Mouse (Mus musculus) telencephalon, adult 2 months (tissue): ENCODE measurements around the gene Zfp831.

Experiments
- DNase-seq: peaks from one replicate; pipeline ENCODE4 v3.0.0-alpha.2; 2011; ENCODE audit warnings: low read depth, low spot score

Gene Zfp831

DNA sequence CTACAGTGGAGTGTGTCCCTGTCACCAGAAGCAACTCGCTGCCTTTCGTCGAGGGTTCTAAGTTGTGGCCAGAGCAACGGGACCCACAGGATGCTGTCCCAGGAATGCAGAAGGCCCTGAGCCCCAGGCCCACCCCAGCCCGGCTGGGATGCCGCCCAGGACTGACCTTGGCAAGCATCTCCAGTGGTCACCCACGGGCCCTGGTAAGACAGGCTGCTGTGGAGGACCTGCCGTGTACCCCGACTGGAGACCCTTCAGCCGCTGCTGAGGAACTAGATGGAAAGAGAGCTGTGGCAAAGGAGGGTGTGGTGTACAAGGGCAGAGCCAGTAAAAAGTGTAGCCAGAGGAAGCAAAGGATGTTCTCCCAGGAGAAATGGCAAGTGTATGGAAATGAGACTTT, 1.6 kb downstream of the Zfp831 start:
- no peak for DNase-seq

DNA sequence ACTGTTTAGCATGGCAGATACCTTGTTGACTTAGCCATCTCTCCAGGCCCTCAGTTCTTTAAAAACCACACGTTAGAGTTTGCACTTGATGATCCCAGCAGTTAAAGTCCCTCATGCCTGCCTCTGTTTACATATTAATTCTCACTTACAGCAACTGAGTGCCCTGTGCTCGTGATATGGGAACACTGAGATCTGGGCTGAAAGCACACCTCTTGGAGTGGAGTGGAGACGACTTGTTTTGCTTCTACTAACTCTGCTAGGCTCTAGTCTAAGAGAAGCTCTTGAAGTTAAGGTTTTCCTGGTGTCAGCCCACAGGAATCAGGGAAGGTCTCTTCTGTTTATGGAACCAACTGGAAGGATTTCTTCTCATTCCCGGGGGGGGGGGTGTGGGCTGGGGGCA, 9.5 kb downstream of the Zfp831 start:
- no peak for DNase-seq

DNA sequence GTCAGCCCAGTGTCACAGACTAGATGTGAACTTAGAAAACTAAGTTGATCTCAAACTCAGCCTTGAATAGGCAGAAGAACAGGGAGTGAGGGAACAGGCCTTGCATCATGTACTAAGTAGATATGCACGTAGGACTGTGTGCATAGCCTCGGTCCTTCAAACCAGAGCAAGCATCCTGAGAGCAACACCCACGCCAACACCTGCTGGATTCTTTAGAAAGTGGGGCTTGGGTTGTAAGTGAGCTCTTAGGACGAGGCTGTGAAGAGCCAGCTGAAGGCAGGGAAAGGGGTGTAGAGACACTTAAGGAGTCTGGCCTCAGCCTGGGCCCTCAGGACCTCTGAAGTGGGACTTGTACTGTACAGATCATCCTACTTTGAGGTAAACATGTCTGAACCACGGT, 12.0 kb downstream of the Zfp831 start:
- DNase-seq: no peak

DNA sequence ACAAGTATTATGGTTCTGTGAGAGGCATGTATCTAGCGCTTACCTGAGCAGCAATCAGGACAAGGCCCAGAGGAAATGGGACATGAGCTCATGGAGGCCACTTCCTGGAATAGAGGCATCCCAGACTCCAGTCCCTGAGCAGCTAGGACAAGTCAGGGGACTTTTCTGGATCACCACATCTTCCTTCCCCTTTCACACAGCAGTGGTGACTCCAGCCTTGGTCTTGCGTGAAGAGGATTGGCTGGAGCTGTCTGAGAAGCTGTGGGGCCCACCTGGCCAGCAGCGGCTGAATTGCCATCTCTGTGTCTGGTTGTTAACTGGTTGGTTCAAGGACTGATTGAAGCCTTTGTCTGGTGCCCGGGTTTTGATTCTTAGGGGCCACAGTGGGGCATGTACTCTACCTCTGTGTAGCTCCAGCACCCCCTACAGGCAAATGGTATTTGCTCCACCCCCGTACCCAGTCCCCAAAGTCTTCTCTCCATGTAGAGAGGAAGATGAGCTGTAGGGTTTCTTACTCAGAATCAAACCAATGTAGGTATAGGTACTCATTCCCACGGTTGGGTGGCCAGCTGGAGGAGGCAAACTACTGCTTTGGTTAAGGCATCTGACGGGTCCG, 15.0 kb downstream of the Zfp831 start:
- no peak for DNase-seq

DNA sequence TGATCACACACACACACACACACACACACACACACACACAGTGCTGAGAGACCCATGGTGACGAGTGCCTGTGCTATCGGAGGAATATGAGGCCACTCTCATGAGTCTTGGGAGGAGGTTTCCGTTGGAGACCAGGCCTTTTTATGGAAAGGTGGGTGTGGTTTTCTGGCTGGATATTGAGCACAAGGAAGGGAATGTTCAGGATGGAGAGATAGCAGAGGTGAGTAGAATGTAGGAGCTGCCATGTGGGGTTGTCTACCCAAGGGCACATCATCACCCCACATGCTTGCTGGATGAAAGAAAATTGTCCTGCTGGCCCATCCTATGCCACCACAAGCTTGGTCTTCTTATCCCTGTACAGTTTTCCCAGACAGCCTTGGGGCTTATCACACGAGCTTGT, 16.5 kb downstream of the Zfp831 start:
- DNase-seq: no peak

DNA sequence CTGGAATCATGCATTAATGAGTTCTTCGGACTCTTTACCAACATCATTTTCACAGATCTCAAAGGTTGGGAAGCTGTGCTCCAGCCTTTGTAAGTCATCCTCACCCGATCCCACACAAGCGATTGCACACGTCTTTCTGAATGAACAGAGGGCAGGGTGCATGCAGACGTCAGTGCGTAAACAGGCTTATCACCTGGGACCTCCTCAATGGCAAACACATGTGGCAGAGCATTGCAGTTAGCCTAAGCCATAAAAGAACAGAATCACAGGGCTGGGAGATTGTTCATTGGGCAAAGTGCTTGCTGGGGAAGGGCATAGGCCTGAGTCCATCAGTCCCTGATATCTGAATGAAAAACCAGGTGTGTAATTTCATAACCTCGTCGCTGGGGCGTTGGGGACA, 17.0 kb downstream of the Zfp831 start:
- DNase-seq: no peak

DNA sequence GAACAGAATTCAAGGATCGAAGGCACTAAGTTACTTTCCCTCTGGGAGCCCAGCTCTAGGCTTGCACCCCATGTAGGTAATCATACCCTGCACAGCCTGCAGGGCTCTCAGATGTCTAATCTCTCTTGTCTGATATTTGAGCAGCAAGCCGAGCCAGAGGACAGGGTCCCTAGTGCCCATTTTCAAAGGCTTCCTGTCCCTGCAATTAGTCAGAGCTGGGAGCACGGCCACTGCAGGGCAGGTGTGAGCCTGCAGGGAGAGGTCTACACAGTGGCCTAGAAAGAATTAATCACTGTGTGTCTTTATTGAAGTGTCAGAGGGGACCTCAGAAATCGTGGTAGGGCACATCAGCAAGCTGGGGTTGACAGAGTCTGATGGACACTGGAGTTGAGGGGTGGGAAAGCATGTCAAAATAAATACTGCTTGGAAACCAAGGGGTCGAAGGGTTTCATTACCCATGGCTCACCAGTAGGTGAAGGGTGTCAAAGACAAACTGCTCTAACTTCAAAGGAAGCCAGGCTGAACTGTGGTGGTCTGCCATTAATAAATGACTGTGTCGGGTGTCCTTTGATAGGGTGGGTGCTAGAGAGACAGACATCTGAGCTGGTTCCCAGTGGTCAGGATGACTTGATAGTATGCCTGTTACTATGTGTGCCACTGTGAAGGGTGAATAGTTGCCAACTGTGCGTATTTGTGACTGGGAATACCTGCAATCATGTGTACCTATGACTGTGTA, 18.3 kb downstream of the Zfp831 start:
- DNase-seq: no peak

DNA sequence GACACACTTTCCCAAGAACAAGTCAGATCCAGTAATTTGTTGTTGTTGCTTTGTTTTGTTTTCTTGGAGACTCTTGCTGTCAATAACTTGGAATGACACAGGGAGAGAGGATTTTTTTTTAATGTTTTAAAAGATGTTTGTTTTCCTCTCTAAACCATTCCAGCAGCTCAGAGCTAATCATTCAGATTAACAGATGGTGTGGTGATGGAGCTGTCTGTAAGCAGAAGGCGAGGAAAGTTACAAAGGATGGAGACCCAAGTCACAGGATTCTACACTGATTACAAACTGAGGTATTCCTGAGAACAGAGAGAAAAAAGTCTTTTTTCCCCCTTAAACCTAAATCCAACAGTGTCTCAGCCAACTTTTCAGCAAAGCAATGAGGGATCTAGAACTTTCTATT, 19.3 kb downstream of the Zfp831 start:
- no peak for DNase-seq

DNA sequence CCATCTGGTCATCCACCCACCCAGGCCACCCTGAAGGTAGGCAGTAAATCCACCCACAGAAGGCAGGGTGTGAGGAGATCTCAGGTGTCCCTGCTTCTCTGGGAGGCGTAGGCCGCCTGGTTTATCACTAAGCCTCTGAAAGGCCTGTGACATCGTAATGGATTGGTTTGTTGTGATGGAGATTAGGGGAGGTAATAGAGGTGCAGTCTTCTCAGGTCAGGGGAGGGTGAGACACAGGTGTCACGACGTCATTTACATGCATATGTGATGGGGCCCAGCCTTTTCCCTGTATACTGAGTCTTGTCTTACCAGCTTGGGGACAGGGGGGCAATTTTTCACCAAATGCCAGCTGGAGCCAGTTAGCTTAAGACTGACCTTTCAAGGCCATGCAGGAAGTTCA, 22.1 kb downstream of the Zfp831 start:
- no peak for DNase-seq

DNA sequence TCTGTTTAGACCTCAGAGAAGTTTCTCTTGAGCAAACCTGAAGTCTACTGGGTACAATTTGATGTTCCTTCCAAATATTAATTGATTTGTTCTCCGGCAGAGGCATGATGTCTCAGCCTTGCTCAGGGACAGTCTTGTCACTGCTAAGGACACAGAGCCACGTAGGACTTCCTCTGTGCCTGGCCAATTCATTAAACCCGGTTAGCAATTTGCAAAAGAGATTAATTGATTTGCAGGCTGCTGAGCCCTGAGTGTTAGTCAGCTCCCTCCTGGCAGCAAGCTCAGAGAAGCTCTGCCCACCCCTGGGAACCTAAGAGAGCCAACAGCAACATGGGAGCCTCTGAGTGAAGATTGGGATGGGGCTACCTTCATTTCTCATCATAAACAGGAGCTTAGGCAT, 25.5 kb downstream of the Zfp831 start:
- no peak for DNase-seq

DNA sequence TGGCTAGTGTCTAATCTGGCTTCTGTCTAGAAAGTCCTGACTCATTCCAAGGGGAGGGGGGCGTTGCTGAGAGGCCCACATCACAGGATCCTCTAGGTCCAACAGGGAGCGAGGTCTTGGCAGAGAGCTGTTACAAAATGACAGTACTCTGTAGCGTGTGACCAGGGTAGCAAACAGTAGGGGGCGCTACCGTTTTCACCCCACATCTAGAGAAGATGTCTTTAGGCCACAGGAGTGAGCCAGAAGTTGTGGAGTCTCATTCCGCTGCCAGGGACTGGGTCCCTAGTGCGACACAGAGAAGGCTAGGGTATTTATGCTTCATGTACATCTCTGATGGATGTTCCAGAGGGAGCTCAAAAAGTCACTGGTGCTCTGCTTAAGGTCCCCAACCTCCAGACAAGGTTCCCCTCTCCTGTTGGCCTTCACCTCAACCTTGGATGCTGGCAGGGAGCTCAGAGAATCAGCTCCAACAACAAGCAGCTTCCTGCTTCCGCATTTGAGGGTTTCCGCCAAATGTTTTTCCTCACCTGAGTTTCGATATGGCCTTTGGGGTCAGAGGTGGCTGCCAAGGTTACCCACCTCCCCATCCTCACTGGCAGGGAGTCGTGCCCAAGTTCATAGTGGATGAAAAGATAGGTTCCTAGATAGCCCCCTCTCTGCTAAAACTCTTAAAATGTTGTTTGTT, 29.3 kb downstream of the Zfp831 start:
- no peak for DNase-seq

DNA sequence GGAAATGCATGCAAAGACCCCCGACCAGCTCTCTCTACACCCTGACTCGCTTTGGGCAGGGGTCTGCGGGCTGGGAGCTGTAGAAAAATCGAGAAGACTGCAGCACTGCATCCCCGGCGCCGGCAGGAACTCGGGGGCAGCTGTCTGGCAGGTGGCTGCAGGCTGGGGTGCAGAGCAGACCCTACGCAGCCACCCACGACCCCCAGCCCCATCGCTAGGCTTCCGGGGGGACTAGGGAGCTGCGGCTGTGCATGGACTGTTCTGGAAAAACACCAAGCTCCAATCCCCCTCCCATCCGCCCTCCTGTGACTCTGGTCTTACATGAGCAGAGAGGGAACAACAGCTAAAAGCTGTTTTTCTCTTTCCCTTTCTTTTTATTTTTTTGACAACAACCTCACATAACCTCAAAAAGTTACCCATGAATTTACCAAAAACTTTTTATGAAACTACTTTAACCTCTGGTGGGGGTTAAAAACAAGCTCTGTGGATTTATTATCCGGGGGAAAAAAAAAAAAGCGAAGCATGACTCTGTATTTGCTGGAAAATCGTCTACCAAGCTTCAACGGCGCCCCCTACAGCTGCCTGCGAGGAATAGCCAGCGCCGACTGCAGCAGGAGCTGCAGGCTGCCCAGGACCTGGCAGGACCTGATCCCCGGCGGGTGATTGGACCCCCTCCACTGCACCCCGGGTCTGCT, 30.4 kb downstream of the Zfp831 start:
- peak; percentile 84 for DNase-seq

DNA sequence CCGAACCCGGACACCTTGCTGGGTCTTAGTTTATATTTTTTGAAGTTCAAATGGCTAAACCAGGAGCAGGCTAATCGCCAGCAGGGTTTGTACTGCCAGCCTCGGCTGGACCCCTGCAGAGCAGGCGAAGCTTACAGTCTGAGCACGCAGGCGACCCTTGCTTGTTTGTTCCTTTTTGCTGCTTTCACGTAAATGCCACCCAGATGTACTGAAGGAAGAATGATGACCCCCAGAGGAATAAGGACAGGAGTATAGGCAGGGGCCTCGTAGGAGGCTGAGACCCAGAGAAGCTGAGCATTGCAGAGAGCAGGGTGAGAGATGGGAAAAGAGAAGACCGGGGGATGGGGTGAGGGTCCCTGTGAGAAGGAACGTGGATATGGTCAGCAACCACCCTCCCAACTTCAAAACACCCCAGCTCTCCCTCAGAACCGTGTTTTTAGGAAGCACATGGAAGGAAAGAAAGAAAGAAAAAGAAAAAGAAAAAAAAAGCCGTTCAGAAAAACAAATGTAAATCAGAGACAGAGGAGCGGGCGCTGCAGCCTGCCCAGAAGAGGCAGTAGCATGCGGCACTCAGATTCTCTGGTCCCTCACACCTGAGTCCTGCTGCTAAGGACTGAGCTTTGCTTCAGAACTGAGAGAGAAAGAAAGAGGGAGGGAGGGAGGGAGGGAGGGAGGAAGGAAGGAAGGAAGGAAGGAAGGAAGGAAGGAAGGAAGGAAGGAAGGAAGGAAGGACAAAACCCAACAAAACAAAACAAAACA, 31.1 kb downstream of the Zfp831 start:
- no peak for DNase-seq

DNA sequence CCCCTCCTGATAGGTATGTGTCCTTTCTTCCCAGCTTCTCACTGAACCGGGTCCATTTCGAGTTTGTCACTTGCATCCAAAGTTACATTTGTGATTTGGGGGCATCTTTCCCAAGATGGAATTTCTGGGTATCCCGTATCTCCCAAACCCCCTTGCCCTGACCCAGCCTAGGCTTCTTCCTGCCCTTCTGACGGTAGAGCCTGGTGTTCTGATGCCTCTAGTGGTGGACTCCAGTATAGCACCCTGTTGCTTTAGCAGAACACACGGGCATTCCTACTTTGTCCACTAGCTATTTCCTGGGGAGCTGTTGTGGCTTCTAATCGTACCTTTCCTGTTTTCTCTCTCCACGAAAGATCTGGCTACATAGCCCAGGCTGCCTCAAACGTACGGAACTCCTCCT, 32.3 kb downstream of the Zfp831 start:
- DNase-seq: no peak

DNA sequence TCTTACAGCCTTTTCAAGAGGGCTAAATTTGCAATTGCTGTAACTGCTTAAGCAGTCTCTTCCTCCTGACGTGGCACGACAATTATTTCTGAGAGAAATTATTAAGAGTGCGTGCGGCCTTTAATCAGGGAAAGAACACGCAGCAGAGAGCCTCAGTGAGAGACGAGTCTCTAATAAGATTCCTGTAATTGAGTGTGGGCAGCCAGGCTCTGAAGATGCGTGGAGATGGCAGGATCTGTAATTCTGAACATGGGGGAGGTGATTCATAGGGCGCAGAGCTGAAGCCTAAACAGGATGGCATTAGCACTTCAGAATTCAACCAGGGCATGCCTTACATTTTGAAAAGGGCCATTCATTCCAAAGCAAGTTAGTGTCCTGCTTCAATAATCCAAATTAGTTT, 58.0 kb downstream of the Zfp831 start:
- peak; percentile 8 for DNase-seq

DNA sequence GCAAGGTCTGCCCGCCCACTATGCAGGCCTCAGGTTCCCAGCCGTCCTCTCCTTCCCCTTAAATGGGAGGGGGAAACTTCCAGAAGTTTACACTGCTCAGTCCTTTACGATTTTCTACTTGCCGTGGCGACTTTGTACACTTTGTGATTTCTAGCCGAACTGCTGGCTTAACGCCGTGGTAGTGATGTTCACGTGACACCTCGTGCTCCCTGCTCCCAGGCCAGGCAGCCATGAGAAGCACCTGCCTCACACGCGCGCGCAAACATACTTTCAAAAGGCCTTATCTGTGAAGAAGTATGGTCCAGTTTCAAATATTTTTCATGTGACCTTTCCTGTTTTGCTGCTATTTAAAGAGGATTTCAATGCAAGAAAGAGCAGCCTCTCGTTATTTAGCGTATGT, 63.8 kb downstream of the Zfp831 start:
- no peak for DNase-seq

DNA sequence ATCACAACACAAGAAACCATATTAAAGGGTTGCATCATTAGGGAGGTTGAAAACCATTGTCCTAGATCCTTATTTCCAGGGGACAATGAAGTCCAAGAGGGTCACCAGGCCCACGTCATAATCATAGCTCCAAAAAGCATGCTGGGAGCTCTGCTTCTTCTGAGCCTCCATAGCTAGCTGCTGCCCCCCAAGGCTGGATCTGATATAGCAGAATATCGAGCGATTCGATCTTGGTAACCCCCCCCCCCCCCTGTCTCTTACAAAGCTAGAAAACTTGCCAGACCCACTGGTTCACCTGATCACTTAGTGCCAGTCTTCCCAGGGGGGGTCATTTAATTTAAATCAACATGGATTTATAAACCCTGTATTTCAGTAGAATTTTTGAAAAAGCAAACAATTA, 65.3 kb downstream of the Zfp831 start:
- DNase-seq: no peak

DNA sequence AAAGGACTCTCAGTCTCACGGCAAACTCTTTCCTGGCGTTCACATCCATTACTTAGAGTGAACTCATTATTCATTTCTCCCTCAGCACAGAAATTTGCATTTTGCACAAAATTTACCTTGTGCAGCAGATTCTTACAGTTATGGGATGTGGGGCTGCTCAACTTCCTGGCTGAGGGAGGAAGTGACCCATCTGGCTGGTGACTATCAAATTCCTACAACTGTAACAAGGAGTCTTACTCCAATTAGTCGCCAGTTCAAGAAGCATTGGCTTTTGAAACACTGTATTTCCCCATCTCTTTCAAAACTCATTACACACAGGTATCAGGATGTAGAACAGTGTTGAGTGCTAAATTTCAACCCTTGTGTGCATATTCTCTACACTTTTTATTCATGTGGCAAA, 66.9 kb downstream of the Zfp831 start:
- no peak for DNase-seq

DNA sequence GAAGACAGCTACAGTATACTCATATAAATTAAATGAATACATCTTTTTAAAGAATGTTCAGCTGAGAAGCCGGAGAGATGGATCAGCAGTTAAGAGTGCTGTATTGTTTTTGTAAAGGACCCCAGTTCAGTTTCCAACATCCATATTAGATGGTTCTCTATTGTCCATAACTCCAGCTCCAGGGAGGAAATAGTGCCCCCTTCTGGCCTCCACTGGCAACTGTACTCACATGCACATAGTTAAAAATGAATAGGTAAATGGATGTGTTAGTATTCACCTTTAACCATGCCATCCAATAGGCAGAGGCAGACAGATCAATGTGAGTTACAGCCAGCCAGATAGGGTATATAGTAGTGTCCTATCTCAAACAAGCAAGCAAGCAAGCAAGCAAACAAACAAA, 68.7 kb downstream of the Zfp831 start:
- no peak for DNase-seq

DNA sequence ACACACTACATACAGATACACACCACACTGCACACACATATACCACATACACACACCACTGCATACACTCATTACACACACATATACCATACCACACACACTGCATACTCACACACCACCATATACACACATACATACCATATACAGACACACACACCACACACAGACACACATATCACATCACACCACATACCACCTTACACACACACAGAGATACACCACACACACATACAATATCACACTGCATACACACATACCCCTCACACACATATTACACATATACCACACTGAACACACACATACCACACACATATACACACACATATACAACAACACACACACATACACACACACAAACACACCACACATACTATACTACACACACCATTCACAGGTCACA, 72.6 kb downstream of the Zfp831 start:
- DNase-seq: no peak

DNA sequence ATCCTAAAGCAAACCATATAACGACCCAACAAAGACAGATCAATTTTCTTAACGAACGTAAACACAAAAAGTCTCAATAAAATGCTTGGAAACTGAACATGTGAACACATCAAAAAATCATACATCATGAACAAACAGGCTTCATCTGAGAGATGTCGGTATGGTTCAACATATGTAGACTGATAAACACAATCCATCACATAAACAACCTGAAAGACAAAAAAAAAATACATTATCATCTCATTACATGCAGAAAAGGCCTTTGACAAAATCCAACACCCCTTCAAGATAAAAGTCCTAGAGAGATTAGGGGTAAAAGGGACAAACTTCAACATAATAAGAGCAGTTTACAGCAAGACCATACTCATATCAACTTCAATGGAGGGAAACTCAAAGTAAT, 74.5 kb downstream of the Zfp831 start:
- DNase-seq: no peak
